Mouse (Mus musculus) embryonic fibroblast, embryonic 13.5 days (primary cell): Measurements from ENCODE around the gene Rbms3. TPM values are rescaled to one million over a fixed set of nuclear protein-coding genes. Genes with fewer than 3 reads are reported as not detected.

Experiments used
- H3K27ac ChIP-seq: 2 replicates; pipeline ENCODE4 v1.5.1; 2012; ENCODE audit warnings: low read length, control low read depth, inconsistent platforms; ENCODE audit not compliant: insufficient read depth
- H3K4me1 ChIP-seq: 2 replicates; pipeline ENCODE4 v1.6.1; 2011; ENCODE audit warnings: low read length; ENCODE audit not compliant: control insufficient read depth, insufficient read depth
- H3K4me3 ChIP-seq: 2 replicates; pipeline ENCODE4 v1.5.1; 2011; ENCODE audit warnings: mild to moderate bottlenecking, control low read depth, low read length; ENCODE audit not compliant: insufficient read depth
- CTCF ChIP-seq: IDR thresholded peaks from 2 replicates; pipeline ENCODE4 v1.5.1; 2011; ENCODE audit warnings: mild to moderate bottlenecking, control low read depth, low read length, moderate library complexity, borderline replicate concordance; ENCODE audit not compliant: insufficient read depth
- POLR2A ChIP-seq: IDR thresholded peaks from 2 replicates; pipeline ENCODE4 v1.6.1; 2011; ENCODE audit warnings: low read depth, mild to moderate bottlenecking, control low read depth, low read length, moderate library complexity
- polyA plus RNA-seq: library from polyadenylated mRNA; stranded (reverse); fragments of >200 nt; gene quantifications from 2 replicates; pipeline ENCODE4 v1.2.4, GENCODE M21; 2011; ENCODE audit warnings: low read depth; ENCODE audit not compliant: missing spikeins, insufficient read length

The Rbms3 gene
- polyA plus RNA-seq, 1 experiment, result 114 TPM

DNA sequence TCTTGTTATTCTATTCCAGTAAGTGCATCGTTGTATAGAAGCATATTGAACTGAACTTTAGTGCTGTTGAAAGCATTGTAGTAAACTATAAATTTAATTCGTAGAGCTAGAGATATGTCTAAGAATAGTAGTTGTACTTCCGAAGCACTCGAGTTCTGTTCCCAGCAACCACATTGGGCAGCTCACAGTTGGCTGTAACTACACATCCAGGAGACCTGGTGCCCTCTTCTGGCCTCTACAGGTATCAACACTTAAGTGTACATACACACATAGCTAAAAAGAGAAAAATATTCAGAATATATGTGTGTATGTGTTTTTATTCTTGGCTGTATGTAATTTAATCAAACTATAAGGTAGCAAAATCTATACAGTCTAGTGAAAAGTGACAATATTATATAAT lies 1098.6 kb downstream of the Rbms3 start:
- H3K27ac ChIP-seq, result no peak overlapping the region
- H3K4me1 ChIP-seq, result no peaks in the 10 kb centered on the region
- TF ChIP-seq CTCF, result no peak
- no peak for TF ChIP-seq POLR2A
- no peak overlapping the region for H3K4me3 ChIP-seq

DNA sequence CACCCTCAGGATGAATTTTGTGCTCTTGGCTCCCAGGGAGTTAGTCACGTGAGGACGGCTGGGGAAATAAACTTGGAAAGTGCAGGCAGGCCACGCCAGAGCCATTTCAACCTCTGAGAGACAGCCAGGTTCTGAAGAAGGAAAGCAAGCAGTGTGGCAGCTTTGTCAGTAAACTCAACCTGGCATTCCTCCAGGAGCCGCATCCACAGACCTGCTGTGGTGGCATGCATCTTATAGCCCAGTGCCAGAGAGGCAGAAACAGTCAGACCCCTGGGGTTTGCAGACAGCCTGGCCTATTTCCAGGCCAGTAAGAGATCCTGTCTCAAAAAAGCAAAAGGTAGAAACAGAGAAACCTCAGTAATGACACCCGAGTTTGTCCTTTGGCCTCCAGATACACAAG lies 1105.3 kb downstream of the Rbms3 start:
- Histone ChIP-seq H3K27ac (no peak overlapping the region), H3K4me3 (no peak overlapping the region), H3K4me1 (no peaks in the 10 kb centered on the region)
- TF ChIP-seq POLR2A (no peak), CTCF (no peak)
